Comparison of ENCODE assay signal across 7 mouse cellular contexts in genomic region chr11:43217021-43217420, GRCm38 (mm10).
DNase-seq lines count a peak whose midpoint lies in the region; ATAC-seq lines count a peak whose summit lies in the region.

No protein-coding gene starts in this region.

- H3K4me2 ChIP-seq in forebrain, embryonic 12.5 days, result no peak overlapping the region
- H3K4me2 ChIP-seq in neural tube, embryonic 14.5 days (ENCODE audit: low read depth, low read length), result no peak overlapping the region

- no peak overlapping the region for H3K27ac ChIP-seq in forebrain, embryonic 12.5 days
- no peak overlapping the region for H3K27ac ChIP-seq in neural tube, embryonic 14.5 days (ENCODE audit: low read depth, low read length)

- no peaks in the 10 kb centered on the region for H3K27me3 ChIP-seq in forebrain, embryonic 12.5 days
- H3K27me3 ChIP-seq in neural tube, embryonic 14.5 days (ENCODE audit: control insufficient read depth, insufficient read depth, low read length), result no peaks in the 10 kb centered on the region

- peak; percentile 71 for DNase-seq in ovary, adult 18-20 months (ENCODE audit: low spot score)
- no peak for DNase-seq in ovary, postnatal 14 days (ENCODE audit: low spot score)
- DNase-seq in layer of hippocampus, postnatal 10 days (ENCODE audit: low spot score in 2 of 2), result peak; percentile 36 to 60
- DNase-seq in c-Kit-positive CD71-positive TER-119-positive erythroid progenitor cells, embryonic 14.5 days (ENCODE audit: low spot score), result no peak
- no peak for DNase-seq in spleen, postnatal 10 days (ENCODE audit: low spot score in 2 of 2)

- no peaks in the 10 kb centered on the region for H3K36me3 ChIP-seq in forebrain, embryonic 12.5 days (replicated peaks)
- no peaks in the 10 kb centered on the region for H3K36me3 ChIP-seq in neural tube, embryonic 14.5 days (ENCODE audit: control insufficient read depth, insufficient read depth, low read length)

- 0 out of 2 replicates have a peak, but pooled peaks cover 5% of the 10 kb centered on the region for H3K4me1 ChIP-seq in forebrain, embryonic 12.5 days
- no peaks in the 10 kb centered on the region for H3K4me1 ChIP-seq in neural tube, embryonic 14.5 days (ENCODE audit: control insufficient read depth, insufficient read depth, low read length)

- ATAC-seq in forebrain, embryonic 12.5 days (ENCODE audit: low FRiP score), result peak; percentile 74; the same call in 1 of the 2 replicates
- peak; percentile 90 for ATAC-seq in neural tube, embryonic 14.5 days (ENCODE audit: low read depth)

- H3K4me3 ChIP-seq in forebrain, embryonic 12.5 days (replicated peaks), result no peak overlapping the region
- no peak overlapping the region for H3K4me3 ChIP-seq in neural tube, embryonic 14.5 days (ENCODE audit: low read depth, low read length)

- no peak overlapping the region for H3K9ac ChIP-seq in forebrain, embryonic 12.5 days
- no peak overlapping the region for H3K9ac ChIP-seq in neural tube, embryonic 14.5 days (replicated peaks; ENCODE audit: low read depth, low read length)

- 41% methylated on average over 4 of the region's 4 CpGs for WGBS in forebrain, embryonic 12.5 days
- 45% methylated on average over 4 of the region's 4 CpGs for WGBS in neural tube, embryonic 14.5 days

- no peaks in the 10 kb centered on the region for H3K9me3 ChIP-seq in forebrain, embryonic 12.5 days
- H3K9me3 ChIP-seq in neural tube, embryonic 14.5 days (ENCODE audit: control insufficient read depth, low read length), result no peaks in the 10 kb centered on the region

Comparison
In these comparisons a context has a peak if more than half of its experiments do, and no peak if none do; other contexts are left out.
1. DNase-seq: peak in ovary, adult 18-20 months (single experiment) and layer of hippocampus, postnatal 10 days (2 of 2); none in ovary, postnatal 14 days (single experiment), c-Kit-positive CD71-positive TER-119-positive erythroid progenitor cells, embryonic 14.5 days (single experiment) and spleen, postnatal 10 days (0 of 2).